ENCODE assay signal across 11 mouse cellular contexts in genomic region chr7:28137613-28138012, GRCm38 (mm10). TPM values are rescaled to one million over a fixed set of nuclear protein-coding genes. Genes with fewer than 3 reads are reported as not detected.
DNase-seq lines count a peak whose midpoint lies in the region; ATAC-seq and TF ChIP-seq lines count a peak whose summit lies in the region.
"Had no signal": no experiment of that assay in that cellular context is flagged by ENCODE, and none has a peak within 500 bp of the region (broad histone marks: within the 10 kb centered on the region; RNA-seq: fewer than 3 reads in every experiment).

No protein-coding gene starts in this region.

- H3K79me3 ChIP-seq in C2C12 (ENCODE audit: low read depth): no peaks in the 10 kb centered on the region

- TF ChIP-seq EP300 in liver, embryonic 14.5 days (IDR thresholded peaks at IDR 0.05; ENCODE audit: low read depth): no peak

- H3K4me2 ChIP-seq in intestine, embryonic 14.5 days (ENCODE audit: low read length): no peak overlapping the region
- no peak overlapping the region for H3K4me2 ChIP-seq in intestine, embryonic 16.5 days (ENCODE audit: low read depth, low read length)
- no peak overlapping the region for H3K4me2 ChIP-seq in embryonic facial prominence, embryonic 14.5 days (ENCODE audit: low read depth, low read length)
- no peak overlapping the region for H3K4me2 ChIP-seq in liver, embryonic 14.5 days (ENCODE audit: low read depth)
- H3K4me2 ChIP-seq: embryonic facial prominence, embryonic 15.5 days; limb, embryonic 12.5 days had no signal

- 52% methylated on average over 5 of the region's 5 CpGs for WGBS in intestine, embryonic 14.5 days
- 55% methylated on average over 5 of the region's 5 CpGs for WGBS in intestine, embryonic 16.5 days
- 60% methylated on average over 5 of the region's 5 CpGs for WGBS in embryonic facial prominence, embryonic 14.5 days
- 39% methylated on average over 5 of the region's 5 CpGs for WGBS in liver, embryonic 14.5 days (ENCODE audit: insufficient replicate concordance)

- peak; percentile 65 for DNase-seq in intestine, embryonic 14.5 days (ENCODE audit: low spot score)
- peak; percentile 36 for DNase-seq in WW6 (ENCODE audit: low read depth, low spot score)
- peak; percentile 27 for DNase-seq in embryonic facial prominence, embryonic 14.5 days (ENCODE audit: low spot score)
- peak in 2 of 3 experiments; percentile 4 to 6 for DNase-seq in liver, embryonic 14.5 days (ENCODE audit: low read depth in 3 of 3, low spot score in 3 of 3)
- peak; percentile 58 for DNase-seq in thymus, postnatal 4 days
- no peak for DNase-seq in heart, adult 9 months (ENCODE audit: low spot score in 2 of 2)

- H3K79me2 ChIP-seq in C2C12 (ENCODE audit: control insufficient read depth, insufficient read depth): no peaks in the 10 kb centered on the region

- no peak for ATAC-seq in intestine, embryonic 14.5 days (replicated peaks; ENCODE audit: low FRiP score, low TSS enrichment, low read depth)
- ATAC-seq in intestine, embryonic 16.5 days: no peak
- ATAC-seq in embryonic facial prominence, embryonic 14.5 days (ENCODE audit: low read depth): no peak
- ATAC-seq in liver, embryonic 14.5 days (ENCODE audit: insufficient read depth): no peak

- peak; percentile 50 for TF ChIP-seq CTCF in C2C12 (IDR thresholded peaks at IDR 0.05; ENCODE audit: control insufficient read depth, insufficient read depth, insufficient read length)
- peak; percentile 53 for TF ChIP-seq CTCF in liver, embryonic 14.5 days (IDR thresholded peaks at IDR 0.05; ENCODE audit: low read depth)

- no peaks in the 10 kb centered on the region for H3K9me3 ChIP-seq in intestine, embryonic 14.5 days (ENCODE audit: control insufficient read depth, low read length)
- no peaks in the 10 kb centered on the region for H3K9me3 ChIP-seq in intestine, embryonic 16.5 days (ENCODE audit: control insufficient read depth, low read length)
- H3K9me3 ChIP-seq in embryonic facial prominence, embryonic 14.5 days (ENCODE audit: control insufficient read depth, low read length): no peaks in the 10 kb centered on the region
- H3K9me3 ChIP-seq in liver, embryonic 14.5 days (ENCODE audit: control insufficient read depth, low read length): no peaks in the 10 kb centered on the region
- H3K9me3 ChIP-seq: embryonic facial prominence, embryonic 15.5 days; limb, embryonic 12.5 days had no signal

- no peak overlapping the region for H3K27ac ChIP-seq in intestine, embryonic 14.5 days (ENCODE audit: low read depth)
- no peak overlapping the region for H3K27ac ChIP-seq in intestine, embryonic 16.5 days (ENCODE audit: low read length)
- no peak overlapping the region for H3K27ac ChIP-seq in embryonic facial prominence, embryonic 14.5 days (replicated peaks; ENCODE audit: low read depth, low read length)
- no peak overlapping the region for H3K27ac ChIP-seq in liver, embryonic 14.5 days
- H3K27ac ChIP-seq: embryonic facial prominence, embryonic 15.5 days; limb, embryonic 12.5 days had no signal

- no peak overlapping the region for H3ac ChIP-seq in C2C12 (ENCODE audit: control insufficient read depth, insufficient read length, low read depth)

- H3K36me3 ChIP-seq in intestine, embryonic 14.5 days (ENCODE audit: control insufficient read depth, insufficient read depth, low read length): no peaks in the 10 kb centered on the region
- no peaks in the 10 kb centered on the region for H3K36me3 ChIP-seq in intestine, embryonic 16.5 days (ENCODE audit: control insufficient read depth, insufficient read depth, low read length)
- no peaks in the 10 kb centered on the region for H3K36me3 ChIP-seq in C2C12 (ENCODE audit: control insufficient read depth, insufficient read depth)
- no peaks in the 10 kb centered on the region for H3K36me3 ChIP-seq in embryonic facial prominence, embryonic 14.5 days (ENCODE audit: control insufficient read depth, insufficient read depth, low read length)
- H3K36me3 ChIP-seq in liver, embryonic 14.5 days (replicated peaks; ENCODE audit: control insufficient read depth, insufficient read depth, low read depth): no peaks in the 10 kb centered on the region
- H3K36me3 ChIP-seq: embryonic facial prominence, embryonic 15.5 days; limb, embryonic 12.5 days had no signal

- H3K4me3 ChIP-seq in intestine, embryonic 14.5 days (ENCODE audit: low read depth, low read length): no peak overlapping the region
- H3K4me3 ChIP-seq in intestine, embryonic 16.5 days (ENCODE audit: low read length): no peak overlapping the region
- H3K4me3 ChIP-seq in C2C12 (ENCODE audit: insufficient read depth, poor library complexity, severe bottlenecking): no peak overlapping the region
- H3K4me3 ChIP-seq in embryonic facial prominence, embryonic 14.5 days (ENCODE audit: low read depth, low read length): no peak overlapping the region
- no peak overlapping the region for H3K4me3 ChIP-seq in liver, embryonic 14.5 days (ENCODE audit: insufficient read depth in 1 of 2, low read depth in 2 of 2, low read length in 2 of 2)
- H3K4me3 ChIP-seq: embryonic facial prominence, embryonic 15.5 days; limb, embryonic 12.5 days had no signal

- H3K9ac ChIP-seq in intestine, embryonic 14.5 days (ENCODE audit: low read length): no peak overlapping the region
- H3K9ac ChIP-seq in intestine, embryonic 16.5 days (ENCODE audit: low read depth, low read length): no peak overlapping the region
- no peak overlapping the region for H3K9ac ChIP-seq in embryonic facial prominence, embryonic 14.5 days (ENCODE audit: low read depth, low read length)
- no peak overlapping the region for H3K9ac ChIP-seq in liver, embryonic 14.5 days (replicated peaks)
- H3K9ac ChIP-seq: embryonic facial prominence, embryonic 15.5 days; limb, embryonic 12.5 days had no signal

- no peaks in the 10 kb centered on the region for H3K4me1 ChIP-seq in intestine, embryonic 14.5 days (replicated peaks; ENCODE audit: control insufficient read depth, insufficient read depth, low read length)
- H3K4me1 ChIP-seq in intestine, embryonic 16.5 days (ENCODE audit: control insufficient read depth, insufficient read depth, low read length): no peaks in the 10 kb centered on the region
- H3K4me1 ChIP-seq in embryonic facial prominence, embryonic 14.5 days (ENCODE audit: control insufficient read depth, insufficient read depth, low read length): no peaks in the 10 kb centered on the region
- no peaks in the 10 kb centered on the region for H3K4me1 ChIP-seq in liver, embryonic 14.5 days (replicated peaks; ENCODE audit: control insufficient read depth in 2 of 2, insufficient read depth in 2 of 2, low read length in 1 of 2)
- H3K4me1 ChIP-seq: embryonic facial prominence, embryonic 15.5 days; limb, embryonic 12.5 days had no signal

- H3K27me3 ChIP-seq in intestine, embryonic 14.5 days (replicated peaks; ENCODE audit: control insufficient read depth, insufficient read depth, low read length): no peaks in the 10 kb centered on the region
- H3K27me3 ChIP-seq in intestine, embryonic 16.5 days (replicated peaks; ENCODE audit: control insufficient read depth, insufficient read depth, low read length): no peaks in the 10 kb centered on the region
- peaks cover 25% of the 10 kb centered on the region for H3K27me3 ChIP-seq in C2C12 (ENCODE audit: control insufficient read depth, insufficient read depth, insufficient read length)
- no peaks in the 10 kb centered on the region for H3K27me3 ChIP-seq in embryonic facial prominence, embryonic 14.5 days (replicated peaks; ENCODE audit: control insufficient read depth, insufficient read depth, low read length)
- no peaks in the 10 kb centered on the region for H3K27me3 ChIP-seq in liver, embryonic 14.5 days (ENCODE audit: control insufficient read depth, insufficient read depth, low read length)
- H3K27me3 ChIP-seq: embryonic facial prominence, embryonic 15.5 days had no signal

TF ChIP-seq in C2C12, 6 proteins besides CTCF, POLR2A, EP300 and RAD21:
- TF ChIP-seq FOSL1 (IDR thresholded peaks at IDR 0.05; ENCODE audit: insufficient read depth, low read length, poor library complexity, severe bottlenecking): no peak

RNA-seq across cellular contexts. Expression of gene 9530053A07Rik, which starts 8.3 kb away (rescaled TPM):
- not detected in 2 replicates for polyA plus RNA-seq in intestine, embryonic 14.5 days (2014; fragmentation: Nextera tagmentation; extraction: Ambion mirVana)
- 0.06 and 0.10 TPM in 2 replicates for polyA plus RNA-seq in intestine, embryonic 16.5 days (2015; fragmentation: Nextera tagmentation; extraction: Ambion mirVana)
- polyA plus RNA-seq in C2C12 (2012; fragmentation: generic; extraction: Trizol): 0.62 TPM
- polyA plus RNA-seq in embryonic facial prominence, embryonic 14.5 days (2014; fragmentation: Nextera tagmentation; extraction: Ambion mirVana): 0.01 TPM in 1 of 2 replicates, not detected in the other
- not detected in 2 replicates for polyA plus RNA-seq in liver, embryonic 14.5 days (2012; rRNA removed)
- not detected in 2 replicates for polyA plus RNA-seq in liver, embryonic 14.5 days (2014; fragmentation: Nextera tagmentation; extraction: Ambion mirVana)
- polyA plus RNA-seq: stomach, embryonic 14.5 days had no signal

RNA-seq across cellular contexts. Expression of gene Fbl, which starts 31.9 kb away (rescaled TPM):
- polyA plus RNA-seq in intestine, embryonic 14.5 days (2014; fragmentation: Nextera tagmentation; extraction: Ambion mirVana): 47.6 and 52.5 TPM in 2 replicates
- 90.2 and 93.9 TPM in 2 replicates for polyA plus RNA-seq in intestine, embryonic 16.5 days (2015; fragmentation: Nextera tagmentation; extraction: Ambion mirVana)
- 410 TPM for polyA plus RNA-seq in C2C12 (2012; fragmentation: generic; extraction: Trizol)
- polyA plus RNA-seq in embryonic facial prominence, embryonic 14.5 days (2014; fragmentation: Nextera tagmentation; extraction: Ambion mirVana): 42.4 and 46.5 TPM in 2 replicates
- polyA plus RNA-seq in liver, embryonic 14.5 days (2012; rRNA removed): 135 and 219 TPM in 2 replicates
- polyA plus RNA-seq in liver, embryonic 14.5 days (2014; fragmentation: Nextera tagmentation; extraction: Ambion mirVana): 24.4 and 29.7 TPM in 2 replicates

RNA-seq across cellular contexts. Expression of gene Dyrk1b, which starts 41.7 kb away (rescaled TPM):
- polyA plus RNA-seq in intestine, embryonic 14.5 days (2014; fragmentation: Nextera tagmentation; extraction: Ambion mirVana): 10.0 and 11.9 TPM in 2 replicates
- 5.0 and 6.1 TPM in 2 replicates for polyA plus RNA-seq in intestine, embryonic 16.5 days (2015; fragmentation: Nextera tagmentation; extraction: Ambion mirVana)
- polyA plus RNA-seq in C2C12 (2012; fragmentation: generic; extraction: Trizol): 5.3 TPM
- polyA plus RNA-seq in embryonic facial prominence, embryonic 14.5 days (2014; fragmentation: Nextera tagmentation; extraction: Ambion mirVana): 12.2 and 13.5 TPM in 2 replicates
- polyA plus RNA-seq in liver, embryonic 14.5 days (2012; rRNA removed): 2.7 and 3.6 TPM in 2 replicates
- 1.9 and 2.5 TPM in 2 replicates for polyA plus RNA-seq in liver, embryonic 14.5 days (2014; fragmentation: Nextera tagmentation; extraction: Ambion mirVana)

Comparison
In these comparisons a context has a peak if more than half of its experiments do, and no peak if none do; other contexts are left out.
1. DNase-seq: peak in intestine, embryonic 14.5 days (single experiment), WW6 (single experiment), embryonic facial prominence, embryonic 14.5 days (single experiment), liver, embryonic 14.5 days (2 of 3) and thymus, postnatal 4 days (single experiment); none in heart, adult 9 months (0 of 2).